Mouse (Mus musculus) bone marrow, adult 2 months (tissue): ENCODE measurements around the gene Tmed1.

Source experiments
- CTCF ChIP-seq: fragments of 200-500 bp; IDR thresholded peaks from 2 replicates; pipeline ENCODE4 v1.5.1; 2011; ENCODE audit warnings: low read length, control low read depth; ENCODE audit not compliant: control insufficient read depth, insufficient read depth
- POLR2A ChIP-seq: fragments of 200-500 bp; IDR thresholded peaks from 2 replicates; pipeline ENCODE4 v1.6.1; 2011; ENCODE audit warnings: low read depth, mild to moderate bottlenecking, control low read depth, low read length, borderline replicate concordance; ENCODE audit not compliant: control insufficient read depth

- TF ChIP-seq CTCF = no peak
- no peak for TF ChIP-seq POLR2A
Observed at GRCm38 (mm10) chr9:21517947-21518495, 8.0 kb upstream of the Tmed1 start.
